Mouse (Mus musculus) frontal cortex, postnatal 36 days (tissue): ENCODE measurements around the gene Nanos3.

Source experiments
- DNase-seq, 2 experiments: peaks; one replicate each; pipeline ENCODE4 v3.0.0; 2022; ENCODE audit warnings: low spot score in 2 of 2

Gene Nanos3

DNA sequence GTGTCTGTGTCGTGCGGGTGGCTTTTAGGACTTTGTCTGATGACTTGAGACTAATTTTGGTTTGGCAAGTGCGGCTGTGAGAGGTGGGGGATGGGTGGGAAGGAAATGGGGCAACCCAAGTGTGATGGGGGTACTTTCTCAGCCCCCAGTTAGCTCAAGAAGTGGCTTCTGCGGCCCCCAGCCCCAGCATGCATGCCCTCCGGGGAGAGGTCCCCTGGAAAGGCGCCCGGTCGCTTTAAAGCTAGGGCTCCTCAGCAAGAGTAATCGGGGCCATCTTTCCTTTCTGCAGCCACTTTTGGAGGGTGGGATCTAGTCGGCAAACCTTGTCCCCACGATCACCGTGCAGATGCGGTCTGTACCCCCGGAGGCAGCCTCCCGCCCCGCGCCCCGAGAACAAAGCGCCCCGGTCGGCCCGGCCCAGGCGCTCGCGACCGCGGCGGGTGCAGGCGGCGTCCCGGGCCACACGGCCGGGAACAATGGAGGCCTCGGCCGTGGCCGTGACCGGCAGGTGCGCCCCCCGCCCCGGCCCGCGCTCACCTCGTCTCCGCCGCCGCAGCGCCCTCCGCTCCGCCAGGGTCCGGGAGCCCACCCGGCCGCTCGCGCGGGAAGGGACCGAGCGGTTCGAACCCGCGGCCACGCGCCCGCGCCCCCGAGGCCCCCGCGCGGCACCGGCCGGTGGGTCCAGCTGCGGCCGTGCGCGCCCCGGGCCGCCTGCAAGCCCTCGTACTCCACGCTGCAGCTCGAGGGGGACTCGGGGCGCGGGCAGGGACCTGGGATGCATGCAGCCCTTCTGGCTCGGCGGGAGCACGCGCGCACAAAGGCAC is 1.5 kb downstream of the Nanos3 start:
- no peak for DNase-seq

DNA sequence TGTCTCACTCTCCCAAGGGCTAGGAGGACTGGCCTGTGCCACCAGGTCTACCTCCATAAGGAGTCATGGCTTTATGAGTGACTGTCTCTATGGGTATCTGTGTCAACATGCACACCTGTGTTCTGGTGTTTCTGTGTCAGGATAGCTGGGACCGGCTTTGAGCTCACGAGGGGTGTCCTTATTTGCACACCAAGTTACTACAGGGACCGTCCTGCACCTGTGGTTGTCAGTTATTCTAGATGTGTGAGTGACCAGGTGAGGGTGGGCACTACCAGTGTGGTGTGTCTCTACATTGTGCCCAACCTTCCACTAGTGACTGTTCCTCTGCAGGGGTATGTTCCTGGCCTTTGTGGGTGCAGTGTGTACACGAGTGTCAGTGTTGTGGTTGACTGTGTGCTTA is 2.2 kb downstream of the Nanos3 start:
- DNase-seq, result no peak

DNA sequence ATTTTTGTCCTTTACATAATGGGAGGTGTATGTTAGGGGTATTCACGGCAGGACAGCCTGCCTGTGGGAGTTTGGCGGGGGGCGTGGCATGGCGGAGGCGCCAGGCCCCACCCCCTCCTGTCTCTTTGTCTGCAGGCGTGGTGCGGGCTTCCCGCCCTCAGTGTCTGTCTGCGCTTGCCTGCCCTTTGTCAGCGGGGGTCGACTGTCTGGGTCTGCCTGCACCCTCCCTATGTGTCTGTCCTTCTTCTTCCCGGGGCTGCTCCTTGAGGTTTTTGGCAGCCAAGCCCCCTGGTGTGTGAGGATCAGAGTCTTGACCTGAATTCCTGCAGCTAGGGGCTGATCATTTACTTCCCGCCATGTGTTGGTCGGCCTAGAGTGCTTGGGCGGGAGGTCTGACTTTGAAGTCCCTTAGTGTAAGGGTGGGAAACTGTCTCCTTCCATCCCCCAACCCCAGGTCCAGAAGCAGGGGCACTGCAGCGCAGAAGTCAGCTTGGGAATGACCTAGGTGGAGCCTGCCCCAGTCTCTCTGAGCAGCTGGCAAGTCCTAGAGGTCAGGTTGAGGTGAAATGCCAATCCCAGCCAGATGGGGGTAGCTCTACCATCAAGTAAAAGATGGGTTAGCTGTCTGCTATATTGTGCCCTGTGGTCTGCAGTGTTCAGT is 4.4 kb downstream of the Nanos3 start:
- no peak for DNase-seq

DNA sequence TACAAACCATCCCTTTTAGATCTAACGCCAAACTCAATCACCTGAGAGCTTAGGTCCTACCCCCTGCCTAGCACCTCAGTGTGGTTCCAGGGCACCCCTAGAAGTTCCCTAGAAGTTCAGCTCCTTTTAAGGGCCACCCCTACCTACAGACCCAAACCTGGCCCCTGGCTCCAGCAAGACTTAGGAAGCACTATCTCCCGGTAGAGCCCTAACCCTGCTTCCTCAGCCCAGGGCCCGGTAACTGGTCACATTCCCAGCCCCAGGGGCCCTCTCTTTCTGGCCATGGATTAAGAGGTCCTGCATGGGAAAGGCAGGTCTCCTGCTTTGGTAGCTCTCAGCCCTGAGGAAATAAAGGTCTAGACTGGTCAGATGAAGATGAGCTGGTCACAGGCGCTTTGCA is 5.1 kb downstream of the Nanos3 start:
- DNase-seq, result no peak

DNA sequence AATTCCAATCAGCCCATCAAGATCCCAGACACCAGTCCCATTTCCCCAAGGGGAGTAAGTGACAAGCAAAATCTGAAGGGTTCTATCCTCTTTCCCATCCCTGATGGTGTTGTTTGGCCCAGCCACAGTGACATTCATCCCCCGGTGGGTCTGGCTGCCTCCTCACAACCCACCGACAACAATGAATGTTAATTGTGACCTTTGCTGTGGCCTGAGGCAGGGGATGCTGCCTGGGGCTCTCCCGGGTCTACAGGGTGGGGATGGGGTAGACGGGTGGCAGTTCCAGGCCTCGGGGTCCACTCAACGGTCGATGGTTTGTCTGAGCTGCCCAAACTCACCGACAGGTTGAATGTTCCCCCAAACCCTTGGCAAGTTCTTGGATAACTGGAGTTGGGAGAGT is 6.4 kb downstream of the Nanos3 start:
- DNase-seq, result no peak

DNA sequence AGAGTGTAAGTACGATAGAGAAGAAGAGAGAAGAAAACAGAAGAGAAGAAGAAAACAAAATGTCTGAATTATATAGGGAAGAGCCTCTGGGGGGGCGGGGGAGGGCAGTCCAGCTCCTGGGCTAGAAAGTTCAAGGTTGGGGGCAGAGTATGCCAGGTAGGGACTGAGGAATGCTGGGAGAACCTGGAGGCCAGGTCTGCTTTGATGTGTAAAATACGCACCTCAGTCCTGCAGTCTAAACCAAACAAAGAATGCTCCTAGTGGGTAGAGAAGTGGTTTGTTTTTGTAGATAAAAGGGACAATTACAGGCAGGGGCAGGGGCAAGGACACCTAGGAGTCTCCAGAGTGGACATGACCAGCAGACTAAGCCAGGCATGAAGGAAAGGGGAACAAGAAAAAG is 7.6 kb downstream of the Nanos3 start:
- no peak for DNase-seq

DNA sequence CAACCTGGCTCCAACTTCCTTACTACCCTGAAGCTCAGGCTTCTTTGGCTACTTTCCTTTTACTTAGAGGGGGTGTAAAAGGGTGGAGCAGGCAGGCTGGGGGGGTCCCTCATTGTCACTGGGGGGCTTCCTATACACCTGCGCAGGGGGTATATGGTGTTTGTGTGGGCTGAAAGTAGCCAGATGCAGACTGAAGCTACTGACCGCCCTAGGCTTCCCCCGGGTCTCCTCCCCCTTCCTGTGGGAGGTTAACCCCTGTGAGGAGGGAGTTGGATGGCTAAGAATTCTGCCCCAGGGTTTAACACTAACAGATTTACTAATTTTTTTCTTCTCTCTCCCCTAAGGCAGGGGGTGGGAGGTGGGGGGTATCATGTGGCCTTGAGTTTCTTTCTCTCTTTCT is 8.5 kb downstream of the Nanos3 start:
- no peak for DNase-seq

DNA sequence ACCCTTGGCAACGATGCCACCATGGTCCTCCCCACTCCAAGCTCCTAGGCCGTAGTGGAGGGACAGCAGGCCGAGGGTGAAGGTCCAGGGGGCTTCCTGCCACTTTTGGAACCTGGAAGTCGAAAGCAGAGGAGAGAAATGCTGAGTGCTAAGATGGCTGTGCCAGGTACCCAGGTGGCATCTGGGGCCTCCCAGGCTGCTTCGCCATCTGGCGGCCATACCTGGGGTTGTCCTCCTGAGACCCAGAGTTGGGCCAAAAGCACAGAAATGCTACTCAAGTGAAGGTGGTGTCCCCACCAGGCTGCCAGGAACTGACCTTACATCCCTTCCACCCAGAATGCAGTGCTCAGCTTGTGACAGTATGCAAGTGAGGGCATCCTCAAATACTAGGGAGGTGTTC is 11.2 kb downstream of the Nanos3 start:
- no peak for DNase-seq

DNA sequence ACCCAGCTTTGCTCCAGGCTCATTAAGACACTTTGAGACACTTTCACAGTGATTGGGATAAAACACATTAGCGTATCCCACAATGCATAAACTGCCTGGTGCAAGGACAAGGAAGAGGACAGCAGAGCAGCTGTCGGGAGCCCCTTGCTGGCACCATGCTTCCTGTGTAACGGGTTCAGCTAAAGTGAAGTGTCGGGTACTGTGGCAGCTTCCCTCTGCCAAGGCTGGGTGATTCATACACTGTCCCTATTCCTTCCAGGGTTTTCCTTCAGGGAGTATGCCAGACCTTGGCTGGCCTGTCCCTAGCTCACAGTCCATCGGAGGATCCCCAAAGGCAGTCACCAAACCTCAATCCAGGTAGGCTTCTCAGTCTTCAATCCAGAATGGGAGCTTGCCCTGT is 14.9 kb downstream of the Nanos3 start:
- no peak for DNase-seq

DNA sequence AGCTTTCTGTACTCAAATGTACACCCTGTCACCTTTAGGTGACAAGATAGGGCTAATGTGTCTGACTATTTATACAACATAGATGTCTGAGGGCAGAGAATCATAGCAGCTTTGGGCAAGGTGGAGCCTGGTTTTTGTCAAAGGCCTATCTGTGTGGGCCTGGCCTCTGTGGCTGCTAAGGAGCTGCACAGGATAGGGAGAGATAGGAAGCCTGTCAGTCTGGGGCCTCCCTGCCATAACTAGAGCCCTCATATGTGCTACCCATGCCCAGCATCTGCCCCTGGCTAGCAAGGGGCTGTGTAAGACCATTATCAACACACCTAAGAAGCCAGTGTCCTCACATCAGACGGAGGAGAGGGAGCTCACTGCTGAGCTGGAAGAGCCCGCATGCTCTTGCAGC is 17.3 kb downstream of the Nanos3 start:
- DNase-seq, result no peak

DNA sequence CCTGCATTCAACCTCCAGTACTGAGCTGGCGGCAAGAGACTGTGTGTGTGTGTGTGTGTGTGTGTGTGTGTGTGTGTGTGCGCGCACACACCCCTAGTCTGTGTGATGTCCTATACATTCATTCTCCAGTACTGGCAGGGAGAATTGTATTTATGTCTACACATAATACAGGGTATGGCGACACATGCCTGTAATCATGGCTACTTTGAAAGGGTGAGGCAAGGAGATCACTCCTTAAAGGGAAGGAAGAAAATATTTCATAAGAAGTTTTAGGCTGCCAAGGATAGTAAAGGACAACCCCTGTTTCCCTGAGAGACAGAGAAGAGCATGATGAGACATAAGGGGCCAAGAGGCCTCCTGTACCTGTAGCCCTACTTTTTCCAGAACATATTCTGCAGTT is 27.4 kb downstream of the Nanos3 start:
- DNase-seq, result no peak

DNA sequence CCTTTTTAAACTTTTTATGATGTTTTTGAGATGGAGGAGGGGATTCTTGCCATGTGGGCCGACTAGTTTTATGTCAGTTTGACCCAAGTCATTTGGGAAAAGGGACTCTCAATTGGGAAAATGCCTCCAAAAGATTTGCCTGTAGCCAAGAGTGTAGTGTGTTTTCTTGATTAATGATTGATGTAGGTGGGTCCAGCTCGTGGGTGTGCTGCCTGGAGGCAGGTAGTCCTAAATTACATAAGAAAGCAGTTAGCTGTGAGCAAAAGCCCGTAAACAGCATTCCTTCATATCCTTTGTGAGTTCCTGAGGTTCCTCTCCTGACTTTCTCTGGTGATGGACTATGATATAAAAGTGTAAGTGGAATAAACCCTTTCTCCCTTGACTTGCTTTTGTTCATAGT is 35.8 kb downstream of the Nanos3 start:
- DNase-seq, result no peak

DNA sequence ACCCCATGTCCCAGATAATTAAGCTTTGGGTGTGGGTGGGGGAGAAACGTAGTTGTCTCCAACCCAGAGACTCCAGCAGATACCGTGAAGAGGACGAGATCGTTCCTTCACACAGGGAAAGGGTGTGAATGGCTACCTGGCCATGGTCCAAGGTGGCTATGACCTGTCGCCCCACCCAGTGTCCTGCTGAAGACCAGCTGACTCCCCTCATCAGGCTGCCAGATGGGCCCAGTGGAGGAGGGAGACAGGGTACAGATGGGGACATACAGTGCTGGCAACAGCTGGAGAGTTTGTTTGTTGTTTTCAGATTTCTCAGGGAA is 36.5 kb downstream of the Nanos3 start:
- DNase-seq, result no peak

DNA sequence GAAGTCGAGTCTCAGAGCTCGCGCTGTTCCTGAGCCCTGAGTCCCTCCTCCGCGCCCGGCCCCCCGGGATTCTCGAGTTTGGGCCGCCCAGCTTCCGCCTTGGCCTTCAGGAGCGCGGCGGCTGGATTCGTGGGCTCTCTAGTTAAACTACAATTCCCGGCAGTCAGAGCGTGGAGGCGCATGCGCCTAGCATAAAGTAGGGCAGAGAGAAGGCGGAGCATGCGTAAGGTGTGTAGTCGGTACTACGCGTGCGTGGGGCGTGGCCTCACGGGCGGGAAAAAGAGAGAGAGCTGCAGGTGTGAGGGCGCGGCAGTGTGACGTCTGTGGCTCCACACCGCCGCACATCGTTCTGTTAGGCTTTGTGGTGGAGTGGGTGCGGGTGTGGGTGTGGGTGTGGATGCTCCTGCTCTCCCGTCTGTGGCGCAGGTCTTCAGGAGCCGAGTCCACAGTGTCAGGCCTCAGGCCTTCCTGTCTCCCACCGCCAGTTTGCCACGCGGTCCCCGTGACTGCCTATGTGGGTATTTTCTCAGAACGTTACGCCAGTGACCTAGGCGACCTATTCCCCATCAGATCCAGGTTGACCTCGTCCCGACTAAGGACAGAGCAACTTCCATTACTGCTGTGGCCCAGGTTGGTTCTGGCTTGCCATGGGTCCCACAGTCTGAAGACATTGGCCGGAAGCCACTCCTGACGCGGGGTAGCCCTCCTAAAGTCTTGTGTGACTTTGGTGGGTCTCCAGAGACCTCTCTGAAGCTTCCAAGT is 37.1 kb downstream of the Nanos3 start, which contains the start of the genes Cc2d1a and 4930432K21Rik:
Cc2d1a (minus strand) TSS at position 168 of the 762 bp plus-strand sequence.
4930432K21Rik (plus strand) TSS at position 257 of the 762 bp plus-strand sequence.
- peak; percentile 95 to 96 for DNase-seq

DNA sequence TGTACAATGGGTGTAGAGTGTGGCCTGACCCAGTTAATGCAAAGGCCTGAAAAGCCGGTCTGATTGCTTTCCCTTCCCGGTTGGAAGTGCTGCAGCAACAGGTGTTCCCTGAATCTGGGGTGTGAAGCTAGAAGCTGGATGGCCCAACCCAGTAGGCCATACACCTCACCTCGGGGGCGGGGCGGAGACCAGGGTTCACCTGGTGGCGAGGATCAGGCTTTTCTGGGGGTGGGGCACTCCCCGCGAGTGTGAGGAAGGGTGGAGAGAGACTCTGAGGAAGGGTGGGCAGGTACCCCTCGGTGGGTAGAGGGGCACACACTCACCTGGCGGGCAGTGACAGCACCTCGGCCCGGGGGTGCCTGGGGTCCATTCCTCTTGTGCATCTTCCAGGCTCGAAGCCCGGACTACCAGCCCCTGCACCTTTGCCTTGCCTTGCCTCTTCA is 37.7 kb downstream of the Nanos3 start:
- no peak for DNase-seq

DNA sequence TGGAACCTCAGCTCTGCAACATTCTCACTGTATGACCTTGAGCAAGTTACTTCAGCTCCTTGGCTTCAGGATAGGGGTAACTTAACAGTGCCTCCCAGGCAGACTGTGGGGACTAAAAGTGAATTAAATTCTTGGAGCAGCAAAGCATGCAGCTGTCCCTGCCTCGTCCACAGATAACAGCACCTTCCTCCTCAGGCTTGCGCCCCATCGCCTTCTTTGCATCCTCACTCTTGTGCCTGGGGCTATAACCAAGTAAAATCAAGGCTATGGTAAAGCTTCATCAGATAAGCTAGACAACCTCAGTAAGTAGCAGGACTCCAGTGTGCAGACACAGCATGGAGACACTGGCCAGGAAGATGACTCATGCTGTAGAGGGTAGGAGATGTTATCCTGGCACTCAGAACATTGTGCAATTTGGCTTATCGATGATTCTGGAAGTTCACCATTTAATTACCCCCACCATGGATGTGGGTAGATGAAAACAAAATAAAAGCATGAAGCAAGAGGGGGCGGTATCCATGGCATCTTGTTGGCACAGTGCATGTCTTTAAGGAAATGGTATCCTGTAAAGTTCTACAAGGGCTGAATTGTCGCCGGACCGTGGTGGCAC is 40.3 kb downstream of the Nanos3 start:
- DNase-seq, result no peak

DNA sequence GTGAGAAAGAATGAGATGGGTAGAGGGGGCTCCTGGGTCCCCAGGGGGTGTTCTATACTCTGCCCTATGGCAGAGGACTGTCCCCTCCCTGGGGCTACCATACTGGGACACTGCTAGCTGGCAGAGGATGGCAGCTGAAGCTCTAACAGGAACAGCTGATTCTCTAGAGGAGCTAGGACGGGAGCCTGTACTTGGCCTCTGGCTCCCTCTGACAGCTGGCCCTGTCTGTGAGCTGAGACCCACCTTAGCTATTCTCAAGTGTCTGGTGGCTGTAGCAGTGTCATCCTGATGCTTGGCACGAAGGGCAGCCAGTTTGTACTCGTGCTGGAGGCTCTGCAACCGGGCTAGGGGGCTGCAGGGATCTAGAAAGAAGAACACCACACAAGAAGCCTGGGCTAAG is 44.2 kb downstream of the Nanos3 start:
- DNase-seq, result no peak

DNA sequence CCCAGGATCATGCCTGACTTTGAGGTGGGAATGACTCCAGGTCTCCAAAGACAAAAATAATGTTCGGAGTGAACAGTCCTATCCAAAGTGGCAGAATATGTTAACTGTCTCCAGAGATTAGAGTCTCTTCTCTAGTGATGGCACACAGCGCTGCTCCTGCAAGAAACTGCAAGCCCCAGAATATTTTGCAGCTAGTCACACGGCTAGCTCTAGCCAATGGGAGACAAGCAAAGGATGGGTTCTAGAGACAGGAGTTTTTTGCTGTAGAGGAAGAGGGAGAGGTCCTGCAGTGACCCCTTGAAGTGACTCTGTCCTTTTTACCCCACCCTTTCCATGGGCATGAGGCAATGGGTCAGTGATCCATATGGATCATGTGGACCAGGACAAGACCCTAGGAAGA is 47.2 kb downstream of the Nanos3 start:
- DNase-seq, result no peak

DNA sequence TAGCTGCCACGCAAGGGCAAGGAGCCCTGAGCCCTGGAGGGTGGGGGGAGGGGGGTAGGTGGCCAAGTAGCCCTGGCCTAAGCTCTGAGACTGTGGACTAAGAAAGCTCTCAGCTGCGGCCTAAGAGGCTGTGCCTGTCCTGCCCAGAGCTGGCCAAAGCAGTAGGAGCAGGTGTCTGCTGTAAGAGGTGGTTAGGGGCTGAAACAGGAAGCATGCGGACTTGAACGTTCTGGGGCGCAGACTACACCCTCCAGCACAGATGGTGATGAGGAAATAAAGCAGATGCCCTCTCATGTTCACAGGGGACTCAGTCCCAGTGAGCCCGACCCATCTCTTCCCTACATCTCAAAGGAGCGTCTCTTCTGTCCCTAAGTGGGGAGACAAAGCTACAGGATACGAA is 52.8 kb downstream of the Nanos3 start:
- DNase-seq, result no peak

DNA sequence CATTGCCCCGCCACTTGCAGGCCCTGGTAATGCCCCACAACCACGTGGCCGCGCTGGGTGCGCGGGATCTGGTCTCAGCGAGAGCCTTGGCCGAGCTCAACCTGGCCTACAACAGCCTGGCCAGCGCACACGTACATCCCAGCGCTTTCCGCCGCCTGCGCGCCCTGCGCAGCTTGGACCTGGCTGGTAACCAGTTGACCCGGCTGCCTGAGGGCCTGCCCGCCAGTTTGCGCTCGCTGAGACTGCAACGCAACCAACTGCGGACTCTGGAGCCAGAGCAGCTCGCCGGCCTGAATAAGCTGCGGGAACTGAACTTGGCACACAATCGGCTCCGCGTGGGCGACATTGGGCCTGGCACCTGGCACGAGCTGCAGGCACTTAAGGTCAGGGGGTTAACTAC is 54.2 kb downstream of the Nanos3 start:
- DNase-seq, result no peak

DNA sequence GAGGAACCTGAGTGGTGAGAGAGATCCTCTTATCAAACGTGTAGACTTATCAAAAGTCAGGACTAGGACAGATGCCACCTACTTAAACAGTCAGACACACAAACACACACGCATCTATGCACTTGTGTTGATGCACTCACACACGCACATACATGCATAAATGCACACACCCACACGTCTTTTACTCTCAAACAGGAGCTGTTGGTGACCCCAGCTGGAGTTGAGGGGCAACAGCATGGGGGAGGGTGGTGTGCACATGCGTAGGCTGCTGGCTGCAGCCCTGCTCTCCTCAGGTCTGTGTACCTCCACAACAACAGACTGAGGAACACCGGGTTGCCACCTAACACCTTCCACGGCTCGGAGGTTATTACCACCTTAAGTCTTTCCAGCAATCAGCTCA is 56.7 kb downstream of the Nanos3 start:
- DNase-seq, result no peak

DNA sequence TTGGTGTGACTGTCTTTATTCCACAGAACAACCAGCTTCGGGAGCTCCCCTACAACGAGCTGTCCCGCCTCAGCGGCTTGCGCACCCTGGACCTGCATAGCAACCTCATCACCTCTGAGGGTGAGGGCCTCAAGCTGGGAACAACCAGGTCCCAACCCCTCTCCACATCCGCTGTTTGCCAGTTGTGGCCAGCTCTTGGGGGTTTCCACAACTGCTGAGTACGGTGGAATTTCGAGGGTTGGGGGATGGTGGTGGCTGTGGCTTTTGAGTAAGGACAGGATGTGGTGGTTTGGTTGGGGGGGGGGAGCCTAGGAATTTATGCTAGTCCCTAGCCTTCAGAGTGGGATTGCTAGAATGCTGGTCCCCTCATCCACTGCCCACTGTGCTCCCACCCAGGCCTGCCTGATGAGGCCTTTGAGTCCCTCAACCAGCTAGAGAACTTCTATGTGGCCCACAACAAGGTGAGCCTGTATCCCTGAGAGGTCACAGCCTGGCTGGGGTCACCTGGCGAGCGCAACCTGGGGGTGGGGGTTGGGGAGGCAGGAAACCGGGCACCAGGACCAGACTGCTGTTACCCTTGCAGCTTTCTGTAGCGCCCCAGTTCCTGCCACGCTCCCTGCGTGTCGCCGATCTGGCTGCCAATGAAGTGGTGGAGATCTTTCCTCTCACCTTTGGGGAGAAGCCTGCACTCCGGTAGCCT is 57.7 kb downstream of the Nanos3 start:
- DNase-seq, result no peak
